Mouse (Mus musculus) E14TG2a.4 (cell line): ENCODE data around the gene Wdr64.

Experiments used
- CTCF ChIP-seq: conservative IDR thresholded peaks from 2 replicates; pipeline ENCODE4 v1.5.1; 2014; ENCODE audit warnings: low read length
- NANOG ChIP-seq: IDR thresholded peaks from 2 replicates; pipeline ENCODE4 v1.6.1; 2014; ENCODE audit warnings: borderline replicate concordance, low read length, mixed read lengths
- POU5F1 ChIP-seq: IDR thresholded peaks from 2 replicates; pipeline ENCODE4 v1.6.1; 2014; ENCODE audit warnings: low read length, borderline replicate concordance

GRCm38 (mm10) chr1:175659900-175660299, 38.5 kb upstream of the Wdr64 start:
- TF ChIP-seq CTCF: no peak
- no peak for TF ChIP-seq POU5F1
- TF ChIP-seq NANOG: no peak
